Comparison of ENCODE assay signal across 8 mouse cellular contexts in the genomic region with DNA sequence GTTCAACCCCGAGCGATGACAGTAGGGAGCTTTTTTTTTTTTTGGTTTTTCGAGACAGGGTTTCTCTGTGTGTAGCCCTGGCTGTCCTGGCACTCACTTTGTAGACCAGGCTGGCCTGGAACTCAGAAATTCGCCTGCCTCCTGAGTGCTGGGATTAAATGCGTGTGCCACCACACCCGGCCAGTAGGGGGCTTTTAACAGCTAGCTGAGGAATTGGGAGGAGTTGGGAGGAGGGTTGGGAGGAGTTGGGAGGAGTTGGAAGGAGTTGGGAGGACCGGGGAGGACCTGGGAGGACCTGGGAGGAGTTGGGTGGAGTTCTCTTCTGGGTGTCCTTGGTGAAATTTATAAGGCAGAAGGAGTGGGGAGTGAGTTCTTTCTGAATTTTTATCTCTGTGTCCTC. TPM values are rescaled to one million over a fixed set of nuclear protein-coding genes. Genes with fewer than 3 reads are reported as not detected.
DNase-seq lines count a peak whose midpoint lies in the region; ATAC-seq and TF ChIP-seq lines count a peak whose summit lies in the region.
"Not testable (repeated sequence)": the region's sequence is repeated elsewhere in the genome, so short reads cannot be mapped to it uniquely, and the experiment has no call there.

No protein-coding gene starts in this region.

- not testable (repeated sequence) for H3K4me1 ChIP-seq in midbrain, postnatal 0 days (ENCODE audit: insufficient read depth, low read length)

- H3K9ac ChIP-seq in midbrain, postnatal 0 days (replicated peaks; ENCODE audit: low read length, poor library complexity, severe bottlenecking) = not testable (repeated sequence)

- H3K36me3 ChIP-seq in midbrain, postnatal 0 days (ENCODE audit: insufficient read depth, low read length) = not testable (repeated sequence)

- WGBS in midbrain, postnatal 0 days = 51% methylated on average over 7 of the region's 7 CpGs

- ATAC-seq in midbrain, postnatal 0 days (ENCODE audit: low FRiP score) = not testable (repeated sequence)

- not testable (repeated sequence) for H3K27me3 ChIP-seq in midbrain, postnatal 0 days (ENCODE audit: insufficient read depth, low read length)

- not testable (repeated sequence) for H3K4me3 ChIP-seq in midbrain, postnatal 0 days (ENCODE audit: low read depth, low read length)

- TF ChIP-seq CTCF in midbrain, postnatal 0 days (IDR thresholded peaks at IDR 0.05) = peak; percentile 57

- intact Hi-C loops in left cerebral cortex, postnatal 4 days (cut with DNase I) = not testable (repeated sequence)

- not testable (repeated sequence) for H3K27ac ChIP-seq in midbrain, postnatal 0 days (ENCODE audit: low read depth, low read length)

- H3K9me3 ChIP-seq in midbrain, postnatal 0 days (ENCODE audit: low read length) = not testable (repeated sequence)

- DNase-seq in 416B (ENCODE audit: low read depth) = peak; percentile 6
- DNase-seq in adrenal gland, postnatal 10 days = peak; percentile 75
- peak; percentile 47 to 74 for DNase-seq in cerebellum, postnatal 25 days
- peak; percentile 80 to 81 for DNase-seq in heart, adult 18-20 months
- peak; percentile 59 to 68 for DNase-seq in kidney, adult 8-10 months
- DNase-seq in left cerebral cortex, postnatal 4 days = peak; percentile 50
- not testable (repeated sequence) for DNase-seq in midbrain, postnatal 0 days (ENCODE audit: low spot score)
- DNase-seq in testis, postnatal 10 days (ENCODE audit: low spot score) = peak; percentile 89

- H3K4me2 ChIP-seq in midbrain, postnatal 0 days (ENCODE audit: low read depth, low read length, poor library complexity, severe bottlenecking) = not testable (repeated sequence)

RNA-seq across cellular contexts. Expression of gene Dock6, which starts 16.9 kb away (rescaled TPM):
- 10 to 100 TPM; 40.1 to 56.3 TPM for total RNA-seq in adrenal gland, postnatal 10 days (2021)
- total RNA-seq in heart, adult 18-20 months (2021) = 10 to 100 TPM; 24.3 to 24.6 TPM
- 10 to 100 TPM; 28.9 to 29.2 TPM for total RNA-seq in left cerebral cortex, postnatal 4 days (2021)
- total RNA-seq in midbrain, postnatal 0 days (2014; rRNA removed) = 18.0 and 18.8 TPM in 2 replicates
- 10.3 and 11.3 TPM in 2 replicates for polyA plus RNA-seq in midbrain, postnatal 0 days (2015; fragmentation: Nextera tagmentation; extraction: Ambion mirVana)

RNA-seq across cellular contexts. Expression of gene Angptl8, which starts 34.0 kb away (rescaled TPM):
- 10 to 100 TPM in 1 of 2 experiments, 1 to 10 TPM in 1; 7.6 to 17.9 TPM for total RNA-seq in adrenal gland, postnatal 10 days (2021)
- total RNA-seq in heart, adult 18-20 months (2021) = under 1 TPM in 1 of 2 experiments, not detected in 1; 0.69 TPM
- not detected for total RNA-seq in left cerebral cortex, postnatal 4 days (2021)
- total RNA-seq in midbrain, postnatal 0 days (2014; rRNA removed) = not detected in 2 replicates
- 0.20 and 0.48 TPM in 2 replicates for polyA plus RNA-seq in midbrain, postnatal 0 days (2015; fragmentation: Nextera tagmentation; extraction: Ambion mirVana)

RNA-seq across cellular contexts. Expression of gene Rab3d, which starts 48.7 kb away (rescaled TPM):
- total RNA-seq in adrenal gland, postnatal 10 days (2021) = 10 to 100 TPM; 37.2 to 45.4 TPM
- total RNA-seq in heart, adult 18-20 months (2021) = 10 to 100 TPM; 16.2 to 18.2 TPM
- 10 to 100 TPM; 31.1 to 41.1 TPM for total RNA-seq in left cerebral cortex, postnatal 4 days (2021)
- 15.9 and 26.0 TPM in 2 replicates for total RNA-seq in midbrain, postnatal 0 days (2014; rRNA removed)
- 17.4 and 18.1 TPM in 2 replicates for polyA plus RNA-seq in midbrain, postnatal 0 days (2015; fragmentation: Nextera tagmentation; extraction: Ambion mirVana)

RNA-seq across cellular contexts. Expression of gene Ccdc159, which starts 58.0 kb away (rescaled TPM):
- 1 to 10 TPM; 5.6 to 8.8 TPM for total RNA-seq in adrenal gland, postnatal 10 days (2021)
- total RNA-seq in heart, adult 18-20 months (2021) = 1 to 10 TPM; 3.7 to 6.0 TPM
- total RNA-seq in left cerebral cortex, postnatal 4 days (2021) = 10 to 100 TPM; 18.5 to 20.8 TPM
- total RNA-seq in midbrain, postnatal 0 days (2014; rRNA removed) = 6.6 and 12.2 TPM in 2 replicates
- 4.7 and 5.2 TPM in 2 replicates for polyA plus RNA-seq in midbrain, postnatal 0 days (2015; fragmentation: Nextera tagmentation; extraction: Ambion mirVana)

RNA-seq across cellular contexts. Expression of gene Tmem205, which starts 58.1 kb away (rescaled TPM):
- 100 to 1,000 TPM; 182 to 187 TPM for total RNA-seq in adrenal gland, postnatal 10 days (2021)
- total RNA-seq in heart, adult 18-20 months (2021) = 10 to 100 TPM; 72.7 to 81.2 TPM
- total RNA-seq in left cerebral cortex, postnatal 4 days (2021) = 10 to 100 TPM; 28.1 to 31.6 TPM
- 32.1 and 50.9 TPM in 2 replicates for total RNA-seq in midbrain, postnatal 0 days (2014; rRNA removed)
- 44.2 and 50.1 TPM in 2 replicates for polyA plus RNA-seq in midbrain, postnatal 0 days (2015; fragmentation: Nextera tagmentation; extraction: Ambion mirVana)
